Mouse (Mus musculus) spleen, adult 2 months (tissue): ENCODE results near the gene Vangl1. TPM values are rescaled to one million over a fixed set of nuclear protein-coding genes. Genes with fewer than 3 reads are reported as not detected.

Source experiments
- DNase-seq, 2 experiments: peaks; one replicate each; pipeline versions ENCODE4 v3.0.0 to v3.0.0-alpha.2; 2012 to 2021; ENCODE audit warnings: low spot score in 2 of 2, low read depth in 1 of 2
- H3K27ac ChIP-seq: fragments of 200-500 bp; 2 replicates; pipeline ENCODE4 v1.5.1; 2012; ENCODE audit warnings: low read length, inconsistent platforms; ENCODE audit not compliant: insufficient read depth
- H3K27me3 ChIP-seq: fragments of 200-500 bp; 2 replicates; pipeline ENCODE4 v1.6.1; 2012; ENCODE audit warnings: mild to moderate bottlenecking, moderate library complexity, low read length, inconsistent platforms; ENCODE audit not compliant: control insufficient read depth, insufficient read depth
- H3K36me3 ChIP-seq: fragments of 200-500 bp; 2 replicates; pipeline ENCODE4 v1.6.1; 2012; ENCODE audit warnings: mild to moderate bottlenecking, low read length, inconsistent platforms; ENCODE audit not compliant: control insufficient read depth, insufficient read depth
- H3K4me1 ChIP-seq: fragments of 200-500 bp; 2 replicates; pipeline ENCODE4 v1.6.1; 2011; ENCODE audit warnings: inconsistent platforms; ENCODE audit not compliant: control insufficient read depth, insufficient read depth, insufficient read length
- H3K4me3 ChIP-seq: fragments of 200-500 bp; 2 replicates; pipeline ENCODE4 v1.5.1; 2011; ENCODE audit warnings: mild to moderate bottlenecking, inconsistent platforms; ENCODE audit not compliant: insufficient read depth, insufficient read length; ENCODE audit errors: extremely low read depth
- CTCF ChIP-seq: fragments of 200-500 bp; IDR thresholded peaks from 2 replicates; pipeline ENCODE4 v1.5.1; 2011; ENCODE audit warnings: mild to moderate bottlenecking, inconsistent platforms; ENCODE audit not compliant: insufficient read depth, insufficient read length, insufficient replicate concordance; ENCODE audit errors: extremely low read depth
- POLR2A ChIP-seq: fragments of 200-500 bp; IDR thresholded peaks from 2 replicates; pipeline ENCODE4 v1.6.1; 2011; ENCODE audit warnings: low read depth, low read length, inconsistent platforms
- WGBS: fragments of 180-500 bp; shearing (Covaris S2); methylation state at CpG from one replicate; pipeline ENCODE4 v1.1.7; 2018; 5-methylcytosine and 5-hydroxymethylcytosine counted together
- polyA plus RNA-seq: library from polyadenylated mRNA; depleted of rRNA; stranded (reverse); fragments of >200 nt; gene quantifications from 2 replicates; pipeline ENCODE4 v1.2.3, GENCODE M21; 2012

Gene Vangl1
- polyA plus RNA-seq, 1 experiment: 18.2 TPM

DNA sequence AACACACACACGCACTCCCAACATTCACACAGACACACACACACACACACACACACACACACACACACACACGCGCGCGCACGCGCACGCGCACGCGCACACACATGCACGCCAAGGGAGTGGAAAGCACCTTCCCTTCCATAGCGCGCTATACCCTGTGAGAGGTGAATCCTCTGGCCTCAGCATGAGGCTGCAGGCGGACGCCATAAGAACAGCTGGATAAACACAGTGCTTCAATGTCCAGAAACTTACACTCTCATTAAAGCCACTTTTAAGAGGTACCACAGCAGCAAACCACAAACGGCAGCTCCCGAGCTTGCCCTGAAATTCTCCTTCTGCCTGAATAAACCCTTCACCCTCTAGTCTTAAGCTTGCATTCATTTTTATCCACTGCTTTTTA lies 28.8 kb downstream of the Vangl1 start:
- Histone ChIP-seq H3K27me3 (no peaks in the 10 kb centered on the region), H3K4me3 (no peak overlapping the region), H3K4me1 (no peaks in the 10 kb centered on the region), H3K36me3 (no peaks in the 10 kb centered on the region), H3K27ac (no peak overlapping the region)
- WGBS: 95% methylated on average over 18 of the region's 18 CpGs
- TF ChIP-seq CTCF (no peak), POLR2A (no peak)
- DNase-seq: no peak

- Histone ChIP-seq H3K27me3 (no peaks in the 10 kb centered on the region), H3K27ac (no peak overlapping the region), H3K36me3 (no peaks in the 10 kb centered on the region), H3K4me1 (no peaks in the 10 kb centered on the region), H3K4me3 (no peak overlapping the region)
- TF ChIP-seq CTCF (no peak), POLR2A (no peak)
- no peak for DNase-seq
- 74% methylated on average over 8 of the region's 8 CpGs for WGBS
Measured at GRCm38 (mm10) chr3:102174118-102174865, 30.2 kb downstream of the Vangl1 start.

GRCm38 (mm10) chr3:102169197-102169905 lies 35.1 kb downstream of the Vangl1 start:
- Histone ChIP-seq H3K4me1 (no peaks in the 10 kb centered on the region), H3K4me3 (no peak overlapping the region), H3K36me3 (no peaks in the 10 kb centered on the region), H3K27ac (no peak overlapping the region), H3K27me3 (no peaks in the 10 kb centered on the region)
- WGBS: 67% methylated on average over 13 of the region's 13 CpGs
- TF ChIP-seq CTCF (no peak), POLR2A (no peak)
- peak in 1 of 2 experiments; percentile 7 for DNase-seq

DNA sequence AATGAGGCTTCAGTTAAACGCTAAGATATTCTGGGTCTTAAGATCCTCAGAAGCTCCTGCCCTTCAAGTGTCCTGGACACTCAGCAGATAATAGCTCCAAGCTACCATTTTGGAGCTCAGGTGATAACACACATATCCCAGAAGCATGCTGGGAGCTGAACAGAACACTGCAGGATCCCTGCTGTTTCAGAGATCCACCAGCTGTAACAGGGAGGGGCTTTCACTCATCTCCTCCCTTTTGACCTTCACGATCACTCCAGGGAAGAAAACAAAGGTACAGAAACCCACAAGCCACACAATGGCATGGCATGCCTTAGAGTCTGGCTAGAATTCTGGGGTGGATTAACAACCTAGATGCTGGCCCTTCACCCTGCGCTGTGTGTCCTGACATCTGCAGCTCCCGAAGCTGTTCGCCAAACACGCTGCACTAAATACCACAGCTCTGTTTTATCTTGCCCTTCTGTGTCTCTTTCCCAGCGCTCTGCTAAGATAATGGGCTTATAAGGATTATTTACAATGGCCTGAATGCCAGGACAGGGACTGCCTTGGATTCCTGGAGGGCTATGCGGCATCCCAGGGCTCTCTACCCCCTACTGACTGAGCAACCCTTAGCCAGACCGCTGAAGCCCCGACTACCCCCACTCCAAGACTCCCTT lies 36.8 kb downstream of the Vangl1 start:
- no peaks in the 10 kb centered on the region for H3K4me1 ChIP-seq
- H3K27ac ChIP-seq: no peak overlapping the region
- no peaks in the 10 kb centered on the region for H3K36me3 ChIP-seq
- no peak overlapping the region for H3K4me3 ChIP-seq
- no peak for DNase-seq
- H3K27me3 ChIP-seq: no peaks in the 10 kb centered on the region
- TF ChIP-seq CTCF (no peak), POLR2A (no peak)
- 68% methylated on average over 10 of the region's 10 CpGs for WGBS

- 93% methylated on average over 8 of the region's 8 CpGs for WGBS
- Histone ChIP-seq H3K4me1 (no peaks in the 10 kb centered on the region), H3K27ac (no peak overlapping the region), H3K4me3 (no peak overlapping the region), H3K27me3 (no peaks in the 10 kb centered on the region), H3K36me3 (no peaks in the 10 kb centered on the region)
- no peak for DNase-seq
- no peak for TF ChIP-seq CTCF
- TF ChIP-seq POLR2A: no peak
Measured at GRCm38 (mm10) chr3:102166794-102167193, 37.7 kb downstream of the Vangl1 start.

DNA sequence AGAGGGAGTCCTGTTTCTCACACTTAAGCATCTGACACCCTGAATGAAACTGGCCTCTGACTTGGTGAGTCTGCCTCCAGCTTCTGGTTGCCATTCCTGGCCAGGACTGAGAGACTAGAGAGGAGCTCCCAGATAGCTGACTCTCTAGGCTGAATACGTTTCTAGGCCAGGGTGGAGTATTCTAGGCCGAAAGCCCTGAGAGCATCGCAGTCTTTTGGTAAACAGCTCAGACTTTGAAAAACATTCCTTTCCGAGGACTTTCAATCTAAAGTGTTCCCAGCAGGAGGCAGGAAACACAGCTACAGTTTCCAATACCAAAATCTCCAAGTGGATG lies 38.2 kb downstream of the Vangl1 start:
- TF ChIP-seq CTCF (no peak), POLR2A (no peak)
- Histone ChIP-seq H3K4me1 (no peaks in the 10 kb centered on the region), H3K27me3 (no peaks in the 10 kb centered on the region), H3K4me3 (no peak overlapping the region), H3K36me3 (no peaks in the 10 kb centered on the region), H3K27ac (peak overlapping the region; percentile 54; the same call in 1 of the 2 replicates)
- DNase-seq: no peak
- 87% methylated on average over 4 of the region's 4 CpGs for WGBS
